Mouse (Mus musculus) midbrain, embryonic 14.5 days (tissue): ENCODE data around the gene Ddo. TPM values are rescaled to one million over a fixed set of nuclear protein-coding genes. Genes with fewer than 3 reads are reported as not detected.

ENCODE experiments used
- ATAC-seq: fragments of 200-750 bp; cut with Nextera tagmentation; 2 replicates; pipeline ENCODE4 v1.8.0; 2017; ENCODE audit warnings: moderate number of reproducible peaks, moderate library complexity; ENCODE audit not compliant: low FRiP score, low TSS enrichment
- DNase-seq: peaks from one replicate; pipeline ENCODE4 v3.0.0-alpha.2; 2015
- H3K27ac ChIP-seq: fragments of 300-500 bp; sonication (generic); replicated peaks from 2 replicates; pipeline ENCODE4 v1.5.1; 2014; ENCODE audit warnings: mild to moderate bottlenecking, low read depth, low read length, moderate library complexity
- H3K27me3 ChIP-seq: fragments of 300-500 bp; sonication (generic); 2 replicates; pipeline ENCODE4 v1.6.1; 2014; ENCODE audit warnings: low read length, control low read depth, mixed read lengths; ENCODE audit not compliant: control insufficient read depth, insufficient read depth
- H3K36me3 ChIP-seq: fragments of 300-500 bp; sonication (generic); 2 replicates; pipeline ENCODE4 v1.6.1; 2014; ENCODE audit warnings: low read length, control low read depth; ENCODE audit not compliant: control insufficient read depth, insufficient read depth
- H3K4me1 ChIP-seq: fragments of 300-500 bp; sonication (generic); 2 replicates; pipeline ENCODE4 v1.6.1; 2014; ENCODE audit warnings: mild to moderate bottlenecking, antibody characterized with exemption, low read length, control low read depth; ENCODE audit not compliant: control insufficient read depth, insufficient read depth
- H3K4me2 ChIP-seq: fragments of 300-500 bp; sonication (generic); 2 replicates; pipeline ENCODE4 v1.6.1; 2014; ENCODE audit warnings: mild to moderate bottlenecking, low read length, moderate library complexity
- H3K4me3 ChIP-seq: fragments of 300-500 bp; sonication (generic); replicated peaks from 2 replicates; pipeline ENCODE4 v1.5.1; 2014; ENCODE audit warnings: low read depth, low read length
- H3K9ac ChIP-seq: fragments of 300-500 bp; sonication (generic); replicated peaks from 2 replicates; pipeline ENCODE4 v1.6.1; 2014; ENCODE audit warnings: mild to moderate bottlenecking, low read length, moderate library complexity
- H3K9me3 ChIP-seq: fragments of 300-500 bp; sonication (generic); 2 replicates; pipeline ENCODE4 v1.6.1; 2016; ENCODE audit warnings: low read length, control low read depth, mixed read lengths; ENCODE audit not compliant: control insufficient read depth
- WGBS: fragments of 180-500 bp; shearing (Covaris S2); extraction: QIAGEN DNeasy Blood & Tissue Kit; methylation state at CpG from one replicate; pipeline ENCODE4 v1.1.7; 2014; 5-methylcytosine and 5-hydroxymethylcytosine counted together
- polyA plus RNA-seq: library from polyadenylated mRNA; unstranded; fragments of >200 nt; fragmentation: Nextera tagmentation; extraction: Ambion mirVana; gene quantifications from 2 replicates; pipeline ENCODE4 v1.2.1, GENCODE M21; 2014

Ddo gene
- polyA plus RNA-seq, 1 experiment from 2014 or later = 0.45 TPM

DNA sequence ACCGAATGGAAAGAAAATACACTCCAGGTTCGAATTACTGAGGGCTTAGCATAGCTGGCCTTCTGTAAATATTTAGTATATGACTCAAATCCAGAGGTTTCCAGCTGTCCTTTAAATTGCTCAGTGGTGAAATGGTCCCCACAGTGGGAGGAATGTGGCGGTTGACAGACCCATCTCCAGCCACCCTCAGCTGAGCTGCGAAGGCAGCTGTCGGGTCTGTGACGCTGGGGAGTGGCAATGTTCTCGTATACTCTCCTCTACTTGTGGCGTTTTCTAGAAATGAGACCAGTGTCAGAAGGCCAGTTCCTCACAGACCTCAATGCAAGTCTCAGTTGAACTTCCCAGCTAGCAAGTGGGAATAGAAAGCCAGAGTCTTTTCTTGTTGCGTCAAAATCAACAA is 14.6 kb downstream of the Ddo start:
- WGBS = 77% methylated on average over 9 of the region's 9 CpGs
- H3K4me2 ChIP-seq = no peak overlapping the region
- DNase-seq (no peak), ATAC-seq (no peak)
- H3K4me3 ChIP-seq = no peak overlapping the region
- H3K27me3 ChIP-seq = no peaks in the 10 kb centered on the region
- H3K4me1 ChIP-seq = no peaks in the 10 kb centered on the region
- H3K9ac ChIP-seq = no peak overlapping the region
- H3K27ac ChIP-seq = no peak overlapping the region
- H3K36me3 ChIP-seq = no peaks in the 10 kb centered on the region
- H3K9me3 ChIP-seq = no peaks in the 10 kb centered on the region; the same call in 1 of the 2 replicates

DNA sequence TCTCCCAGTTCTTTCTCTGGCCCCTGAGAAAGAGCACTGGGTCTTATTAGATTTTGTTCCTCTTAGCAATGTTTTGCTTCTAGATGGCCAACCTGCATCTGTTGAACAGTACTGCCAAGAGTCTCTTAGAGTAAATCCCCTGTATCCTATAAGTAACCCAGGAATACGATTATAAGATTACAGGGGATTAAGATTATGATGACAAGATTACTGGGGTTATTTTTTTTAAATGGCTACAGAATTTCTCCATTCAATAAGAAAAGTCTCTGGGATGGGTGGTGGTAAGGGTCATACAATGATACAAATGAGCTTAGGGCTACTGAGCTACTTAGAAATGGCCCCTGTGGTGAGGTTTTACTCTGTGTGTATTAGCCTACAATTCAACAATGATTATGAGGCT is 15.5 kb downstream of the Ddo start:
- H3K4me3 ChIP-seq = no peak overlapping the region
- H3K27ac ChIP-seq = no peak overlapping the region
- ATAC-seq (no peak), DNase-seq (no peak)
- H3K36me3 ChIP-seq = no peaks in the 10 kb centered on the region
- no peak overlapping the region for H3K9ac ChIP-seq
- H3K4me1 ChIP-seq = no peaks in the 10 kb centered on the region
- no peaks in the 10 kb centered on the region; the same call in 1 of the 2 replicates for H3K9me3 ChIP-seq
- H3K27me3 ChIP-seq = no peaks in the 10 kb centered on the region
- WGBS = 72% methylated on average over 1 of the region's 1 CpGs
- no peak overlapping the region for H3K4me2 ChIP-seq

- ATAC-seq = no peak
- H3K9ac ChIP-seq = no peak overlapping the region
Observed at GRCm38 (mm10) chr10:40648776-40649175, 19.0 kb downstream of the Ddo start.

DNA sequence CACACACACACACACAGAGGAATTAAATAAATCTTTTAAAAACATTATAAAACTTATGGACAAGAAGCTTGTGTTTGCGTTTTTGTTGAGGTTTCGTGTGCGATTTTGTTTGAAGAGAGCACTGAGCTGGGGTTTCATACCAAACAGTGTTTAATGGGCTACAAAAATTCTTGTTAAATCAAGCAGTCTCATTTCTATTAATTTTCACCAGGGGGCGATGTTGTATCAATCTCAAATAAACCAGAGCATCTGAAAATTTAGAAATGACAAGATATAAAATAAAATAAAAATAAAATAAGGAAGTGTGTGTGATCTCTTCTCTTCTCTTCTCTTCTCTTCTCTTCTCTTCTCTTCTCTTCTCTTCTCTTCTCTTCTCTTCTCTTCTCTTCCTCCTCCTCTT is 19.8 kb downstream of the Ddo start:
- no peaks in the 10 kb centered on the region for H3K4me1 ChIP-seq
- DNase-seq = peak; percentile 82
- H3K9ac ChIP-seq = no peak overlapping the region
- H3K27me3 ChIP-seq = no peaks in the 10 kb centered on the region
- whole genome bisulfite sequencing = 38% methylated on average over 4 of the region's 4 CpGs
- no peak overlapping the region for H3K4me2 ChIP-seq
- no peak overlapping the region for H3K4me3 ChIP-seq
- H3K27ac ChIP-seq = no peak overlapping the region
- no peaks in the 10 kb centered on the region; the same call in 1 of the 2 replicates for H3K9me3 ChIP-seq
- ATAC-seq = no peak
- H3K36me3 ChIP-seq = no peaks in the 10 kb centered on the region

More at GRCm38 (mm10) chr10:40648776-40649175, 19.0 kb downstream of the Ddo start:
- no peak for DNase-seq
- no peak overlapping the region for H3K4me2 ChIP-seq
- H3K27ac ChIP-seq = no peak overlapping the region
- H3K4me1 ChIP-seq = no peaks in the 10 kb centered on the region
- H3K9me3 ChIP-seq = no peaks in the 10 kb centered on the region; the same call in 1 of the 2 replicates
- H3K4me3 ChIP-seq = no peak overlapping the region
- H3K36me3 ChIP-seq = no peaks in the 10 kb centered on the region
- 88% methylated on average over 12 of the region's 12 CpGs for WGBS
- no peaks in the 10 kb centered on the region for H3K27me3 ChIP-seq

GRCm38 (mm10) chr10:40651676-40652075 is 21.9 kb downstream of the Ddo start:
- Histone ChIP-seq H3K36me3 (no peaks in the 10 kb centered on the region), H3K4me1 (no peaks in the 10 kb centered on the region), H3K9ac (no peak overlapping the region), H3K4me3 (no peak overlapping the region), H3K27ac (no peak overlapping the region), H3K27me3 (no peaks in the 10 kb centered on the region), H3K4me2 (no peak overlapping the region), H3K9me3 (no peaks in the 10 kb centered on the region; the same call in 1 of the 2 replicates)
- ATAC-seq (no peak), DNase-seq (no peak)
- WGBS = 80% methylated on average over 2 of the region's 2 CpGs

- H3K9me3 ChIP-seq = no peaks in the 10 kb centered on the region
- 91% methylated on average over 3 of the region's 3 CpGs for WGBS
- H3K9ac ChIP-seq = no peak overlapping the region
- no peaks in the 10 kb centered on the region for H3K27me3 ChIP-seq
- no peaks in the 10 kb centered on the region for H3K36me3 ChIP-seq
- DNase-seq (no peak), ATAC-seq (no peak)
- no peak overlapping the region for H3K4me2 ChIP-seq
- H3K27ac ChIP-seq = no peak overlapping the region
- H3K4me3 ChIP-seq = no peak overlapping the region
- H3K4me1 ChIP-seq = no peaks in the 10 kb centered on the region
Observed at GRCm38 (mm10) chr10:40665270-40665669, 35.5 kb downstream of the Ddo start.

DNA sequence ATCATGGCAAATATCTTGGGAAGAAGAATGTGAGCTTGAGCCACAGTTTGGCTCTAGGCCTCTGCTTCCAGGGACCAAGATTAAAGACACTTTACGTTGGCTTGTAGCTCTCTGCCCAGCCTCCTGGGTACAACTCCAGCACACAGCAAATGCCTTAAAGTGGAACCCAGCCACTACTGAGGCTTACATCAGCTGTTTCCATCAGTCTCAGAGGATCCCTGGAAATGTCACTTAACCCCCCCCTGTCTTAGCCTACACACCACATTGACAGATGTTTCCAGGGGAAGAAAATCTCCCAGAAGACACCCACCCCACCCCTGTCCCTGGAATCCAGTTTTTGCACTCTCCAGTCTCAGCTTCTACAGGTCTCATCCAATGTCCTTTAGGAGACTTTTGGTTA is 37.1 kb downstream of the Ddo start:
- 90% methylated on average over 1 of the region's 1 CpGs for WGBS

GRCm38 (mm10) chr10:40668640-40669039 is 38.8 kb downstream of the Ddo start:
- DNase-seq = no peak
- peaks cover 9% of the 10 kb centered on the region; the same call in 1 of the 2 replicates for H3K4me1 ChIP-seq
- H3K27ac ChIP-seq = no peak overlapping the region
- H3K4me3 ChIP-seq = no peak overlapping the region
- H3K4me2 ChIP-seq = no peak overlapping the region
- no peaks in the 10 kb centered on the region for H3K36me3 ChIP-seq
- ATAC-seq = no peak
- H3K9me3 ChIP-seq = no peaks in the 10 kb centered on the region
- H3K27me3 ChIP-seq = no peaks in the 10 kb centered on the region
- no peak overlapping the region for H3K9ac ChIP-seq

More for the DNA sequence above, 37.1 kb downstream of the Ddo start:
- Histone ChIP-seq H3K9me3 (no peaks in the 10 kb centered on the region), H3K4me1 (no peaks in the 10 kb centered on the region), H3K27ac (no peak overlapping the region), H3K36me3 (no peaks in the 10 kb centered on the region), H3K9ac (no peak overlapping the region), H3K27me3 (no peaks in the 10 kb centered on the region), H3K4me2 (no peak overlapping the region), H3K4me3 (no peak overlapping the region)
- no peak for ATAC-seq
- DNase-seq = no peak

GRCm38 (mm10) chr10:40672587-40673296 is 42.9 kb downstream of the Ddo start:
- WGBS = 41% methylated on average over 8 of the region's 8 CpGs
- DNase-seq (no peak), ATAC-seq (no peak; the same call in 1 of the 2 replicates)
- no peaks in the 10 kb centered on the region for H3K9me3 ChIP-seq
- H3K27ac ChIP-seq = no peak overlapping the region; the same call in 1 of the 2 replicates
- no peak overlapping the region for H3K4me2 ChIP-seq
- H3K27me3 ChIP-seq = no peaks in the 10 kb centered on the region
- H3K36me3 ChIP-seq = no peaks in the 10 kb centered on the region
- no peak overlapping the region for H3K4me3 ChIP-seq
- H3K9ac ChIP-seq = no peak overlapping the region
- peaks cover 14% of the 10 kb centered on the region for H3K4me1 ChIP-seq
